Mouse (Mus musculus) layer of hippocampus, adult 9-11 months (tissue): ENCODE data around the gene Tcp11l2.

Source experiments
- DNase-seq: peaks from one replicate; pipeline ENCODE4 v3.0.0; 2022

Tcp11l2 gene

DNA sequence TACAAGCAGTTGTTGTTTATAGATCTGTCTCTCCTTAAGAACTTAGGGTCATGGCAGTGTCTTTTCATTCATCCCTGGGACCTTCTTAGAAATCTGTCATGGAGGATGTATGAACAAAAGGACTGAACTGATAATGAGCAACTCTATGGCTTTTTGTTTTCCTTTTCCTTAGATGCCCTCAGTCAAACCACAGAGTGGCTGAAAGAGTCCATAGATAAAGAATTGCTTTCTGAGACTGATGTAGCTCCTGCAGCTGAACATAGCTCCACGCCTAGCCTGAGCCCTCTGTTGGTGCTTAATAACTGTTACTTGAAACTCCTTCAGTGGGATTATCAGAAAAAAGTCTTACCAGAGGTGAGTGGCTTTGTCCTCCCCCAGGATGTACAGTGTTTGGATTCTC is 27.9 kb downstream of the Tcp11l2 start:
- DNase-seq = no peak

DNA sequence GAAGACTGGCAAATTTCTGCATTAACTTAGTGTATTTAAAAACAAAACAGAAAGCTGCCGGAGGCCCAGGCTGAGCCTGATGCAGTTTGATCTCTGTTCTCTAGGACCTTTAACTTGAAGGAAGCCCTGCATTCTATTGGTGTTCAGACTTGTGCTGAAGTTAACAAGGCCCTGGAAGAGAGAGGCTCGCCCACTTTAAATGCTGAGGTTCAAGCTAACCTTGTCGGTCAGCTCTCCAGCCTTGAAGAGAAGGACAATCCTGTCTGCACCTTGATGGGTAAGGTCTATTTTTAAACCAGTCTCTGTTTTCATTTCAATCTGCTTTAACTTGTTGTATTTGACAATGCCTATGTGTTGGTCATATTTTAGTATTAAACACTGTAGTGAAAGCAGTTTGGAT is 31.9 kb downstream of the Tcp11l2 start:
- no peak for DNase-seq

DNA sequence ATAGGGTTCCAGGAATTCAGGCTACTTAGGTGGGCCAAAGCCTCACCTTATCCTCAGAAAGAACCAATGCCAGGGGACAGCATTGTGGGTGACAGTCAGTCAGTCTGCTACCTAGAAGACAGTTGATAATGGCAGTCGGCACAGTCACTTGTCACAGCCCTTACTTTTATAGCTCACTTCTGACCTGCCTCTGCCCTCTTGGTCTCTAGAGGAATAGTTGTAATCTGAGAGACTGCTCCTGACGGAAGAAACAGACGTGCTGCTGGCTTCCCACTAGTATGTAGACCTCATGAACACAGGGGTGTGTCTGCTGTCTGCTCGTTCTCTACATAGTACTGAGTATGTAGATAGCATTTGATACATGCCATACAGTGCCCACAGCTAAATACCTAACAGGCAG is 33.9 kb downstream of the Tcp11l2 start:
- no peak for DNase-seq

DNA sequence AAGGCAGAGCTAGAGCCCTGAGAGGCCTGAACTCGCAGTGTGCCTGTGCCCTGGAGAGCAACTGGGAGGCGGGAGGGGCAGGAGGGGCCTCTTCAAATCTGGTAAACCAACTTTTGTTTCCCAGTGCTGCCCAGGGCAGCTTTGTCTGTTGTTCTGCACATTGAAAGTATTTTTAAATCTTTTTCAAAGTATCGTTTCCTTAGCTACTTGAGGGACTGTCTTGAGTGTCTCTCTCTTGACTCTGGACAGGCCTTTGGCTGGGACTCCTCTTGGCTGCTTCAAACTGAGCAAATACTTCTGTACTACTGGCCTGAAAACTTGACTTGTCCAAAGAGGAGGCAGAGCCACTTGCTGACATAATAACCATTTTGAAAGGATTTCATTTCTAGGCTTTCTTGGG is 34.4 kb downstream of the Tcp11l2 start:
- no peak for DNase-seq

DNA sequence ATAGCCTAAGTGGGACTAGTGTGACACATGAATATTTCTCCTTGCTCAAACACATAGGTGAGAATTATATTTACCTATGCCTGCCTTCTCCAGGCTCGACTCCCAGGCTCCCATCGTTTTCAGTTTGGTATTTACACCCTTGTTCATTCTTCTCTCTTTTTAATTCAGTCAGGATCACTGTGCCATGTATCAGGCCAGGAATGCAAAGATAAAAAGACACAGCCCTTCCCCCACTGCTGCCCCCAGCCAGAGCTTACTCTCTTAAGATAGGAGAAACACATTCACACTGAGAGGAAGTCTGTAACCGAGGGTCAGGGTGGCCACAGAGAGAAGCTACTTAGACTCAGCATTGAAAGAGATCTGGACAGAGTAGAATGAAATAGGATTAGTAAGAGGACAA is 35.2 kb downstream of the Tcp11l2 start:
- no peak for DNase-seq

DNA sequence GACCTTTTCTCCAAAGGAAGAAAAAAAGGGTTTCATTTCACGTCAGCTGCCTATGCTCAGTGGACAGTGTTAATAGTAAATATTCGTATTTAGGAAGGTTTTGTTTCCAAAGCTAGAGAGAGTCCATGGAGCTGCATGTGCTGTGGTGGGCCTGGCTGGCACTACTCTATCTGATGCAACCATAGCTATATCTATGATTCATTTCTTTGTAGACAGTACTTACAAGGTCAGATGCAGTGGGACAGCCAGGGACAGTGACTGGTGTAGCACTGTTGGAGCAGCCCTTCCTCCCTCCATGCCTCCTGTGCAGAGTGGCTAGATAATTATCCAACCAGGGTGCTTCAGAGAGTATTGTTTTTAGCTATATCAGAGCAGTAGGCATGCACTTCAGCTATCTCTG is 35.9 kb downstream of the Tcp11l2 start:
- DNase-seq = no peak

DNA sequence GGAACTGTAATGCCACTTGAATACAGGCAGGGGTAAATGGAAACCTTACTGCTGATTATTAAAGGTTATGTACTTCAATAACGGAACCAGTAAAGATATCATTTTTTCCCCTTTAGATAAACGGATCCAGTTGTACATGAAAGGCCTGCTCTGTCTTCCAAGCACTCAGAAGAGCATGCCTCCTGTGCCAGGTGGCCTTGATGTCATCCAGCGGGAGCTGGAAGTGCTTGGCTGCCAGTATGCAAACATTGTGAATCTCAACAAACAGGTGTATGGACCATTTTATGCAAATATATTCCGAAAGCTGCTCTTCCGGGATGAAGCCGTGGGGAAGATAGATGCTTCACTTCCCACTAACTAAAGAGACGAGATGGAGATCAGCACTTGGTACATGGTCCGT is 36.9 kb downstream of the Tcp11l2 start:
- DNase-seq = no peak

DNA sequence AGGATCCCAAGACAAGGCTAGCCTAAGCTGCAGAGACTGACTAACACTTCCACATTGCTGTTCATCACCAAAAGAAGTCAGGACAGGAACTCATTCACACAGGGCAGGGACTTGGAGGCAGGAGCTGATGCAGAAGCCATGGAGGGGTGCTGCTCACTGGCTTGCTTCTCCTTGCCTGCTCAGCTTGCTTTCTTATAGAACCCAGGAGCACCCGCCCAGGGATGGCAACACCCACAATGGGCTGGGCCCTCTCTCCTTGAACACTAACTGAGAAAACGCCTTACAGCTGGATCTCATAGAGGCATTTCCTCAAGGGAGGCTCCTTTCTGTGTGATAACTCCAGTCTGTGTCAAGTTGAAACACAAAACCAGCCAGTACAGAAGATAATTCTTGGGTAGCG is 38.6 kb downstream of the Tcp11l2 start:
- no peak for DNase-seq

DNA sequence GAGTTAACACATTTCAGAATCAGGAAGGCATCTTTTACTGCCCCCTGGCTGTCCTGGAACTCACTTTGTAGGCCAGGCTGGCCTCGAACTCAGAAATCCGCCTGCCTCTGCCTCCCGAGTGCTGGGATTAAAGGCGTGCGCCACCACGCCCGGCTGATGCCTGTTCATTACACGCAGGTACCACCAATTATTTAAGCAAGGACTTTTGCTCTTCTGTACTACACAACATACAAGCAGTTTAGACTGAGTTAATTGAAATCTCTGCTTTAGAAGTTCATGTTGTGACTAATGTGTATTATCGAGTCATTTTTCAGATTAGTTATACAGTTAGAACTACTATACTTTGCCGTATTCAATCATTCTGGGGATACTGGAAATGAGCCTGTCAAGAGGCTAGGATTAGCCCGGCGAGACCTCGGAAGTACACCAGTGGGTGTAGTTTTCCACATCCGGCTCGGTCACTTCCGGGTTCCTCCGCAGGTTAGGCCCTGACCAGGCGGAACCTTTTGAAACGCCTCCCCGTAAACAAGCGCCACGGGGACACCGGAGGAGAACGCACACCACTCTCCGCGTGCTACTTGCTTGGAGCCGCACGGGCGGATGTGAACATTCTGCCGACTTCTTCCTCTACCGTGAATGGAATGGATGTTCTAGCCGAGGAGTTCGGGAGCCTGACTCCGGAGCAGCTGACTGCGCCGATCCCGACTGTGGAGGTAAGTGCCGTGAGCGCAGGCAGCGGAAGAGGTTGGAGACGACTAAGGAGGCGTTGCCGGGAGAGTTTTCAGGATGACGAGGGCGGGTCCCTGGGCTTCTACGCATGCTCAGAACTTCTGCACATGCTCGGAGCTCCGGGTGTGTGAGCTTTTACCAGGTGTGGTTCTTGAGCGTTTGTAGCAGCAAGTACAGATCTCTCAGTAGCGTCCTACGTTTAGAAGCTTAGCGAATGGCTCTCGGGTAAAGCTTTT is 45.7 kb downstream of the Tcp11l2 start, which contains the start of gene Polr3b:
Polr3b (plus strand) TSS at position 467 of the 965 bp plus-strand sequence.
- DNase-seq = peak; percentile 95

DNA sequence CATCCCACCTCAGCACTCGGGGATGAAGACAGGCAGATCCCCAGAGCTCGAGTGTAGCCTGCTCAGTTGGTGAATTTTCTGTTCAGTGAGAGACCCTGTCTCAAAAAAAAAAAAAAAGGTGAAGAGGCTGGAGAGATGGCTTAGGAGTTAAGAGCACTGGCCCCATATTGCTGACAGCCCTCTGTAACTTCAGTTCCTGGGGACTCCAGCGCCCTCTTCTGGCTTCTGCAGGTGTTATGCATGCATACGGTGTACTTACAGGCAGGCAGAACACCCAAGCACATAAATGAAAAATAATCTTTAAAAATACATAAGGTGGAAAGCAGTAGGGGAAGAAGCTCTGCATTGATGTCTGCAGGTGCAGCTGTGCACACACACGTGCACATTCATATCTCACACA is 54.8 kb downstream of the Tcp11l2 start:
- no peak for DNase-seq

DNA sequence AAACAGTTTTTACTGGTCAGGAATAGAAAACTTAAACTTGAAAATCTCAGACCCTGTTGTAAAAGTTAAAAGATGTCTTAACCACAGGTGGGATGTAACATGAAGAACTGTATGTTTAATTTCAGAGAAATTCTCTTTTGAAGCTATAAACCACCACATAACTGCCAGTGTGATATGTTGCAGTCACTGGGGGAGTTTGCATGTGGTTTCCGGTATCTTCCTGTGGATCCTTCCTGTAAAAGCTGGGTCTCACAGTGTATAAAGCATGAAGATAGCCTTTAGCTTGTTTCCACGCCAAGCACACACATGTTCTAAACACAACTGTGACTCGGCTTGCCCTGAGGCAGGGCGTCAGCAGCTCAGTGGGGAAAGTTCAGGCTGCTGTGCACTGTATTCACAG is 55.6 kb downstream of the Tcp11l2 start:
- DNase-seq = no peak

DNA sequence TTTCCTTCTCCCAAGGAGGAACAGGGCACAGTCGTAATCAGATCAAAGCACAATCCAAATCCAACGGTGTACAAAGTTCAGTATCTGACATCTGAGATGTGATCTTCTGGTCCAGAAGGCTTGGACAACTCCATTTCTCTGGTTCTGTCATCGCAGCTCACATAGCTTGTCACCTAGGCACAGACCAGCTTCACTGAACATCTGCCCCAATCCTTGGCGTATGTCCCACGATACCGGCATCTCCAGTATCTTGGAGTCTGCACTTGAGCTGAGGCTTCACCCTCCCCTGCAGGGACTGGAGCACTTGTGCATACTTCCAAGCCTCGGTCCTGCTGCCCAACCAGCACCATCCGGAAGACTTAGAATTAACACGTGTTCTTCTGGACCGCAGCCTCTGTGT is 60.2 kb downstream of the Tcp11l2 start:
- no peak for DNase-seq

DNA sequence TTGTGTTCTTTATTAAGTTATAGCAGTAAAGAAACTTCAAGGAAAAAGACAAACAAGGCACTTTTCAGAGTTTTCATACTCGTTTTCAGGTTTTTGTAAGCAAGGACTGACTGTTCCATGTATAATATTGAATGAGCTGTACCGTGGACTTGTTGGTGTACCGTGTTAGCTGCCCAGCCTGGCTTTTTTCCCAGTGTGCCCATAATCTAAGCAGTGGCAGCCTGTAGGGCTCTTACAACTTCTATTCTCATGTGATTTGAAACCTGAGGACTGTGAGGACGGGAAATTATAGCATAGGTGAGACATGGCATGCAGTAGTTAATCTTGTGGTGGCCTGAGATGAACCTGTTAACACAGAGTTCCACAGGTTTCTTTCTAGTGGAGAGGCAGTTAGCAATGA is 62.0 kb downstream of the Tcp11l2 start:
- DNase-seq = no peak

DNA sequence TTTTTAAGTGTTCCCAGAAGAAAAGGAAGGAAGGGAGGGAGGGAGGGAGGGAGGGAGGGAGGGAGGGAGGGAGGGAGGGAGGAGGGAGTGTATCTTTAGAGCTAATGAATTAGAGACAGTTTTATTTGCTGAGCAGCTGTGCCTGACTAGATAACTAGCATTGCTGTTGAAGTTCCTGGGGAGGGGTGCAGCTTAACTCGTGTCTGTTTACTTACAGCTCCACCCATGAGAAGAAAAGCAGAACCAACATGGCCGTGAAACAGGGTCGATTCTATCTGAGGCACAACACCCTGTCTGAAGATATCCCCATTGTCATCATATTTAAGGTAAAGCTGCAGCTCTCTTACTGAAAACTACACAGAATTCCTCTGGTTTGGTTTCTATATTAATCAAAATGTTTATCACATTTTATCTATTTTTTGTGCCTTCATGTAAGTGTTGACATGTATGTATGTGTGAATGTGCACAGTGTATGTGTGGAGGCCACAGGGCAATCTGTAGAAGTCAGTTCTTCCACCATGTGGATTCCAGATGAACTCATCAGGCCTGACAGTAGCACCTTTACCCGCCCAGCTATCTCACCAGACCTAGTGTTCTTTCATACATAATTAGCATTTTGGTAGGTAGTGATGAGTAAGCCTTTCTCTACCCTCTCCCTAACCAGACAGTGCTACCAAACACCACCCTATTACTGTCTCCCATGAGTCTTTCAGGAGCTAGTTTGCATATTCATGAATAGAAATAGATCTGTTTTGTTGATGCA is 63.3 kb downstream of the Tcp11l2 start:
- DNase-seq = no peak

DNA sequence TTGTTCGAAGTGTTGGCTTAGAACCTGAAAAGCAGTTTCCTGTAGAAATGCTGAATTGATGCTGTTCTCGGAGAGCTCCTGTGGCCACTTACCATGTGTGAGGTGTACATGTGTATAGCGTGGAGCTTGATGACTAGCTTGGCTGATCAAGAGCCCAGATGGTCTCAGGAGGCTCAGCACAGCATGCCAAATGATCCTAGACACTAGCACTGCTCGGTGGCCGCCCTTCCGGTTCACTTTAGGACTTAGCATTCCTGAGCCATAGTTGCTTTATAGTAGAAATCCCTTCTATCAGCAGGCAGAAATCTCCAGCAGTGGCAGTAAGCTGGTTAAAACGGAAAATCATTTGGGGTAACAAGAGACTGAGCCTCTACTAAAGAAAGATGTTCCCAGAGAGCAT is 64.4 kb downstream of the Tcp11l2 start:
- DNase-seq = no peak

DNA sequence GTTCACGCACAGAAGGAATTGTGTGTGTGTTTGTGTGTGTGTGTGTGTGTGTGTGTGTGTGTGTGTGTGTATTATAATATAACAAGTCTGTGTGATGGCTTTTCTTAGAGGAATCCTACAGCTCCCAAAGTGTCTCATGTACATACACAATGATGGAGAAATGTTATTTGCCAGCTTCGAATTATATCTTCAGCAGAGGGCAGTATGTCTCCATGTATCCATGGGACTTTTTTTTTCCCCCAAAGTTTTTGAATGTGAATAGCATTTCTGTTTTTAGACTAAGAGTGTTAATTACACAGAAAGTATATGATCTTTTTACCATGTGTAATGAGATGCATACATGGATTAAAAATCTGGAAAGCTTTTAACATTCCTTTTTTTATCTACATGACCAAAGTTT is 65.2 kb downstream of the Tcp11l2 start:
- DNase-seq = no peak

DNA sequence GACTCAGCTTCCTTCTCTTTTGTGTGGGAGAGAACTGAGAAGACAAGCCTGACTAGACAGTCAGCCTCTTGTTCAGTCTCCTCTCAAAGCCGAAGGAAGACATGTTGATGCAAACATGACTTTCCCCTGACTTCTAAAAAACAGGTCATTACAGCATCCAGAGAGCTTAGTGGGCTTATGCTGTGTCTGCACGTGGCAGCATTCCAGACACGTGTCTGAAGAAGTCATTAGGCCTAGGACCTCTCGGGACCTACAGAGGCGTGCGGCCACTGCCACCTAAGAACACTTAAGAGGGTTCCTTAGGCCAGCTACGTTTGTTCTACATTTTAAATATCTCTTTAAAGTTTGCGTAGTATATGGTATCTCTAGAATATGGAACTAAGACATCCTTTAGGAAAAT is 69.5 kb downstream of the Tcp11l2 start:
- DNase-seq = no peak

DNA sequence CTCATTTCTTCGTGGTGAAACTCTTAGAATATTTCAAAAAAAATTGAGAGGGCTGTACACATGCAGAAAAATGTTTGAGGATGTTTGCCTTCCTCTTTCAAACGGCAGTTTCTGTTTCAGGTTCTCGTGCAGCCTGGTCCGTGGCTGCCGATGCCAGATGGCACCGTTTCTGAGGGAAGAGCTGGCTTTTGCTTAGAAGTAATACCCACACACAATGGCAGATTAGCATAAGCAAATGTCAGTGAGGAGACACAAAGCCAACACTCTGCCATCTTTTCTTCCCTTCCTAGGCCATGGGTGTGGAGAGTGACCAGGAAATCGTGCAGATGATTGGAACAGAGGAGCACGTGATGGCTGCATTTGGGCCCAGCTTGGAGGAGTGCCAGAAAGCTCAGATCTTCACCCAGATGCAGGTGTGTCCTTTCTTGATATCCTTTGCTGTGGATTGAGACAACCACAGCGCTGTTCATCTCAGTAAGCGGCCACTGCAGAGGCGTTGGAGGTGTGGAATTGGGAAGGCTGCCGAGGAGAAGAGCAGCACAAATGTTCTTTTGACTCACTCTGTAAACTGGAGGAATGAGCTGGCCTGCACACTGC is 70.2 kb downstream of the Tcp11l2 start:
- peak; percentile 79 for DNase-seq

DNA sequence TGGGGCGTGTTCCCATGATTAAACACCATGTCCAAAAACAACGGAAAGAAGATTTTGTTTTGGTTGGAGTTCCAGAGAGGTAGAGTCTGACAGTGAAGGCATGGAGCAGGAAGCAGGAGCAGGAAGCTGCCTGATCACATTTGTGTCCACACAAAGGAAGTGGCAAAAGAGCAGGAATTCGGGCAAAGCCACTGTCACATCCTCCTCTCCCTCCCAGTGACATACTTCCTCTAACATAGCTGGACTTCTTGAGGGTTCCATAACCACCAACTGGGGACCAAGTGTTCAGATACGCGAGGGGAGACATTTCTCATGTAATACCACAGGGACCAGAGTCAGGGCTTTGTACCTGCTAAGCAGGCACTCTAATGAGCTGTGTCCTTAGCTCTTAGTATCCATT is 70.8 kb downstream of the Tcp11l2 start:
- DNase-seq = no peak

DNA sequence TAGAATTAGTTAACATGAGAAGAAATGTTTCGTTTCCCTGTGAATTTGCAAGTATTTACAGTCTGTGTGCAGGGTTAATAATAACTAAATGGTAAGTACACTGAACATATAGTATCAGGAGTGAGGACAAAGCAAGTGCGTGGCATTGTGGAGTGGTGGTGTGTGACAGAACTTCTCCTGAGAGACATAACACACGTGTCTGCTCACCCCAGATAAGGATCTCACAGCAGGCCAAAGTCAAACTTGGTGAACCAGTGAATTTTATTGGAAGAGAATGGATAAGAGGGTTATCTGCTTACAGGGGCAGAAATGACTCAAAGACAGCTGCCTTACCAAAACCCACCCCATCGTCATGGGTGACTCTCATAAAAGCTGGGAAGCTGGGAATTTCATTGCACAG is 72.5 kb downstream of the Tcp11l2 start:
- no peak for DNase-seq

DNA sequence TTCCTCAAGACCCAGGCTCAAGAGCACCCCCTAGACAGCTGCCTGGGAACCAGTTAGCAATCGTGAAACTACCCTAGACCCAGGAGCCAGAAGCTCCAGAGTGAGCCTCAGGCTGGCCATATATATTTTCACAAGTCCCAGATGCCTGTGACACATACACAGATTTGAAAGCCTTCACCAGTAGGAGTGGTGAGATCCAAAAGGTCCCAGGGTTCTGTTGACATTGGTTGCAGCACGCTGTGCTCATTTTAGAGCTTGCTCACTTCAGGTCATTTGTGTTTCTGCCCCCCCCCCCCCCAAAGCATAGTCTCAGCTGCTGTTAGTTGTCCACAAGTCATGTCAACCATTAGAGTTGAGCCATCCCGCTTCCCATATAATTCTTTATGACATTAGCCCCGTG is 77.6 kb downstream of the Tcp11l2 start:
- DNase-seq = no peak

DNA sequence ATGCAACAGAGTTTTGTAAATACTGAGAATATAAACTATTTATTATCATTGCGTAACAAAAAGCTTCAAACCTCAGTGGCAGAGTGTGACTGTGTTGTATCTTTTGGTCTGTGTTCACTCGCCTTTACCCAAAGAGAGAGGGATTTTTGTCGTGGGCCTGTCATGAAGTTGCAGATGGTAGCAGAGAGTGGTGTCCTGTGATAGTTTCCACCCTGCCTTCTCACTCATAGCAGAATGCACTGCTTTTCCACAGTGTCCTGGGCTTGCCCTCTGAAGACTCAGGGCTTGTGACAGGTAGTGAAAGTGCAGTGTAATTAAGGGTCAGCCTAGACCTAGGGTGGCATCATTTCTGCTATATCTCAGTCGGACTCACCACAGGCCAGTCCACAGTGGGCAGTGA is 78.3 kb downstream of the Tcp11l2 start:
- DNase-seq = no peak

DNA sequence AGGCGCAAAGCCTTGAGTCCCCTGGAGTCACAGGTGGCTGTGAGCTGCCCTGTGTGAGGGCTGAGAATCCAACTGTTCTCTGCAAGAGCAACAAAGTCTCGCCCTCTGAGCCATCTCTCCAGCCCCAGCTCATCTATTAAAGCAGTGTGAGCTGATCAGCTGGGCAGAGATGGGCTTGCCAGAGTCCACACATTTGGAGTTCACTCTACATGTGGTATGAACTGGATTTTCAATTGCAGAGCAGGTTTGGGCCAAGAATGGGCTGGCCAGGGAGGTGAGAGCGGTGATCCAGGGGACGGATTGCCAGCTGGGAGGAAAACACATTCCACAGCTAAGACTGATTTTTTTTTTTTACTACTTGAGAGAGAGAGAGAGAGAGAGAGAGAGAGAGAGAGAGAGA is 80.2 kb downstream of the Tcp11l2 start:
- DNase-seq = no peak
